In the genomic region with DNA sequence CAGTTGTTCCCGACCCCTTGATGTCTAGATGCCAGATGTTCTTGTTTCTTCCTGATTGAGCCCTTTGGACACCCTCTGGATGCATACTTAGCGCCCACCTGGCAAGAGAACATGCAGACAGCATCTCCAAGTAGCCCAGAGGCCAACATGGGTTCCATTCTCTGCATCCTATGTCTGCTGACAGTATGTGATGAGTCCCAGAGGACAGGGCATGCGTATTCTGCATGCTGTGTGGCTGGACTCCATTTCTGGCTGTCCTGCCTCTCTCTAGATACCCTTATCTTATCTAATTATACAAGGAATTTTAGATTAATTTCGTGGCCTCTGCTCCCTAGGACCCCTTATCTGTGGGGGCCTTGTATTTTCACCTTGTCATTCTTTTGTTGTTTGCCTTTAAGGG, we compare ENCODE assay signal across 11 mouse cellular contexts. TPM values are rescaled to one million over a fixed set of nuclear protein-coding genes. Genes with fewer than 3 reads are reported as not detected.
DNase-seq lines count a peak whose midpoint lies in the region; ATAC-seq and TF ChIP-seq lines count a peak whose summit lies in the region.
"Had no signal": no experiment of that assay in that cellular context is flagged by ENCODE, and none has a peak within 500 bp of the region (broad histone marks: within the 10 kb centered on the region; RNA-seq: fewer than 3 reads in every experiment).

No protein-coding gene starts in this region.

- peaks cover 26% of the 10 kb centered on the region for H3K27me3 ChIP-seq in lung, embryonic 14.5 days (ENCODE audit: insufficient read depth, low read length)
- H3K27me3 ChIP-seq in forebrain, embryonic 15.5 days = peaks cover 9% of the 10 kb centered on the region; the same call in 1 of the 2 replicates
- peaks cover 84% of the 10 kb centered on the region for H3K27me3 ChIP-seq in limb, embryonic 10.5 days (ENCODE audit: low read depth, poor library complexity, severe bottlenecking)
- no peaks in the 10 kb centered on the region for H3K27me3 ChIP-seq in neural tube, embryonic 14.5 days (ENCODE audit: control insufficient read depth, insufficient read depth, low read length)

- WGBS in lung, embryonic 14.5 days = 39% methylated on average over 4 of the region's 4 CpGs
- WGBS in forebrain, embryonic 15.5 days = 42% methylated on average over 4 of the region's 4 CpGs
- 43% methylated on average over 4 of the region's 4 CpGs for WGBS in limb, embryonic 10.5 days
- 36% methylated on average over 4 of the region's 4 CpGs for WGBS in neural tube, embryonic 14.5 days

- peaks cover 5% of the 10 kb centered on the region; the same call in 1 of the 2 replicates for H3K4me1 ChIP-seq in lung, embryonic 14.5 days (ENCODE audit: insufficient read depth)
- H3K4me1 ChIP-seq in forebrain, embryonic 15.5 days = peaks cover 56% of the 10 kb centered on the region
- H3K4me1 ChIP-seq in limb, embryonic 10.5 days = peaks cover 46% of the 10 kb centered on the region
- peaks cover 25% of the 10 kb centered on the region for H3K4me1 ChIP-seq in neural tube, embryonic 14.5 days (ENCODE audit: control insufficient read depth, insufficient read depth, low read length)

- no peaks in the 10 kb centered on the region for H3K9me3 ChIP-seq in lung, embryonic 14.5 days (ENCODE audit: low read depth, low read length)
- H3K9me3 ChIP-seq in forebrain, embryonic 15.5 days = no peaks in the 10 kb centered on the region
- no peaks in the 10 kb centered on the region for H3K9me3 ChIP-seq in limb, embryonic 10.5 days (replicated peaks)
- H3K9me3 ChIP-seq in neural tube, embryonic 14.5 days (ENCODE audit: control insufficient read depth, low read length) = no peaks in the 10 kb centered on the region
- H3K9me3 ChIP-seq: stomach, embryonic 15.5 days had no signal

- peak; percentile 22 for DNase-seq in lung, embryonic 14.5 days
- no peak for DNase-seq in lung, postnatal 10 days
- no peak for DNase-seq in limb, embryonic 10.5 days (ENCODE audit: low spot score)
- no peak for DNase-seq in adrenal gland, postnatal 10 days
- DNase-seq: cerebellum, adult 18-20 months; right cerebral cortex, postnatal 25 days had no signal

- H3K9ac ChIP-seq in lung, embryonic 14.5 days = no peak overlapping the region
- no peak overlapping the region for H3K9ac ChIP-seq in forebrain, embryonic 15.5 days (replicated peaks)
- no peak overlapping the region for H3K9ac ChIP-seq in neural tube, embryonic 14.5 days (replicated peaks; ENCODE audit: low read depth, low read length)
- H3K9ac ChIP-seq: stomach, embryonic 15.5 days had no signal

- TF ChIP-seq CTCF in lung, embryonic 14.5 days (IDR thresholded peaks at IDR 0.05; ENCODE audit: low read depth) = no peak

- H3K36me3 ChIP-seq in lung, embryonic 14.5 days (ENCODE audit: insufficient read depth) = no peaks in the 10 kb centered on the region
- no peaks in the 10 kb centered on the region for H3K36me3 ChIP-seq in forebrain, embryonic 15.5 days
- H3K36me3 ChIP-seq in limb, embryonic 10.5 days = no peaks in the 10 kb centered on the region
- no peaks in the 10 kb centered on the region for H3K36me3 ChIP-seq in neural tube, embryonic 14.5 days (ENCODE audit: control insufficient read depth, insufficient read depth, low read length)
- H3K36me3 ChIP-seq: stomach, embryonic 15.5 days had no signal

- H3K4me3 ChIP-seq in lung, embryonic 14.5 days (ENCODE audit: low read depth, low read length) = no peak overlapping the region
- H3K4me3 ChIP-seq in forebrain, embryonic 15.5 days = no peak overlapping the region
- peak overlapping the region; percentile 21; the same call in 1 of the 2 replicates for H3K4me3 ChIP-seq in limb, embryonic 10.5 days
- H3K4me3 ChIP-seq in neural tube, embryonic 14.5 days (ENCODE audit: low read depth, low read length) = no peak overlapping the region
- H3K4me3 ChIP-seq: stomach, embryonic 15.5 days had no signal

- peak; percentile 60; the same call in 1 of the 2 replicates for ATAC-seq in lung, embryonic 14.5 days (ENCODE audit: insufficient read depth)
- peak; percentile 53; the same call in 1 of the 2 replicates for ATAC-seq in forebrain, embryonic 15.5 days (replicated peaks)
- peak; percentile 55; the same call in 1 of the 2 replicates for ATAC-seq in neural tube, embryonic 14.5 days (ENCODE audit: low read depth)
- ATAC-seq in erythroid progenitor cell, adult 5-6 weeks (replicated peaks; ENCODE audit: low FRiP score, poor library complexity, severe bottlenecking) = no peak

- no peak overlapping the region for H3K4me2 ChIP-seq in lung, embryonic 14.5 days
- H3K4me2 ChIP-seq in forebrain, embryonic 15.5 days (replicated peaks) = peak overlapping the region; percentile 29
- H3K4me2 ChIP-seq in neural tube, embryonic 14.5 days (ENCODE audit: low read depth, low read length) = no peak overlapping the region; the same call in 1 of the 2 replicates
- H3K4me2 ChIP-seq: stomach, embryonic 15.5 days had no signal

- H3K27ac ChIP-seq in lung, embryonic 14.5 days (ENCODE audit: low read depth) = no peak overlapping the region
- peak overlapping the region; percentile 78 for H3K27ac ChIP-seq in forebrain, embryonic 15.5 days (replicated peaks)
- H3K27ac ChIP-seq in limb, embryonic 10.5 days = no peak overlapping the region
- H3K27ac ChIP-seq in neural tube, embryonic 14.5 days (ENCODE audit: low read depth, low read length) = peak overlapping the region; percentile 75
- H3K27ac ChIP-seq: kidney, postnatal 0 days; stomach, embryonic 15.5 days had no signal

RNA-seq across cellular contexts. Expression of a gene that starts 2.6 kb away (rescaled TPM):
- polyA plus RNA-seq in lung, embryonic 14.5 days (2014; fragmentation: Nextera tagmentation; extraction: Ambion mirVana) = 0.96 and 1.1 TPM in 2 replicates
- 2.7 and 2.8 TPM in 2 replicates for polyA plus RNA-seq in forebrain, embryonic 15.5 days (2015; fragmentation: Nextera tagmentation; extraction: Ambion mirVana)
- 0.13 TPM in 1 of 2 replicates, not detected in the other for polyA plus RNA-seq in limb, embryonic 10.5 days (2016; fragmentation: Nextera tagmentation; extraction: Ambion mirVana)
- 9.5 and 10.8 TPM in 2 replicates for polyA plus RNA-seq in neural tube, embryonic 14.5 days (2014; fragmentation: Nextera tagmentation; extraction: Ambion mirVana)
- total RNA-seq in adrenal gland, postnatal 10 days (2021) = 1 to 10 TPM; 4.7 to 7.6 TPM
- 7.2 and 9.6 TPM in 2 replicates for total RNA-seq in erythroid progenitor cell, adult 5-6 weeks (2015; ENCODE audit: low replicate concordance)
- 3.2 and 3.3 TPM in 2 replicates for total RNA-seq in erythroid progenitor cell, adult 5-6 weeks (2017; ENCODE audit: low replicate concordance)

Comparison
In these comparisons a context has a peak if more than half of its experiments do, and no peak if none do; other contexts are left out.
1. H3K27ac ChIP-seq: peak in forebrain, embryonic 15.5 days (single experiment) and neural tube, embryonic 14.5 days (single experiment); none in lung, embryonic 14.5 days (single experiment) and limb, embryonic 10.5 days (single experiment).